Mouse (Mus musculus) bone marrow, adult 2 months (tissue): ENCODE results near the gene Tmcc2. TPM values are rescaled to one million over a fixed set of nuclear protein-coding genes. Genes with fewer than 3 reads are reported as not detected.

Source experiments
- H3K27ac ChIP-seq: fragments of 200-500 bp; 2 replicates; pipeline ENCODE4 v1.5.1; 2012; ENCODE audit warnings: low read depth, mild to moderate bottlenecking, control low read depth, inconsistent platforms, low read length; ENCODE audit not compliant: control insufficient read depth, poor library complexity, insufficient read depth
- H3K4me1 ChIP-seq: fragments of 200-500 bp; 2 replicates; pipeline ENCODE4 v1.6.1; 2011; ENCODE audit warnings: low read length; ENCODE audit not compliant: control insufficient read depth, insufficient read depth
- H3K4me3 ChIP-seq: fragments of 200-500 bp; replicated peaks from 2 replicates; pipeline ENCODE3; 2011; ENCODE audit warnings: mild to moderate bottlenecking, low read depth, low read length, control low read depth; ENCODE audit not compliant: control insufficient read depth
- CTCF ChIP-seq: fragments of 200-500 bp; IDR thresholded peaks from 2 replicates; pipeline ENCODE4 v1.5.1; 2011; ENCODE audit warnings: low read length, control low read depth; ENCODE audit not compliant: control insufficient read depth, insufficient read depth
- POLR2A ChIP-seq: fragments of 200-500 bp; IDR thresholded peaks from 2 replicates; pipeline ENCODE4 v1.6.1; 2011; ENCODE audit warnings: low read depth, mild to moderate bottlenecking, control low read depth, low read length, borderline replicate concordance; ENCODE audit not compliant: control insufficient read depth
- WGBS: fragments of 180-500 bp; shearing (Covaris S2); methylation state at CpG from one replicate; pipeline ENCODE4 v1.1.7; 2018; 5-methylcytosine and 5-hydroxymethylcytosine counted together
- polyA plus RNA-seq: library from polyadenylated mRNA; stranded (reverse); fragments of >200 nt; gene quantifications from 2 replicates; pipeline ENCODE4 v1.2.4, GENCODE M21; 2011; ENCODE audit warnings: low replicate concordance; ENCODE audit not compliant: missing spikeins, insufficient read depth, insufficient read length

Gene Tmcc2
- polyA plus RNA-seq, 1 experiment: 316 TPM

DNA sequence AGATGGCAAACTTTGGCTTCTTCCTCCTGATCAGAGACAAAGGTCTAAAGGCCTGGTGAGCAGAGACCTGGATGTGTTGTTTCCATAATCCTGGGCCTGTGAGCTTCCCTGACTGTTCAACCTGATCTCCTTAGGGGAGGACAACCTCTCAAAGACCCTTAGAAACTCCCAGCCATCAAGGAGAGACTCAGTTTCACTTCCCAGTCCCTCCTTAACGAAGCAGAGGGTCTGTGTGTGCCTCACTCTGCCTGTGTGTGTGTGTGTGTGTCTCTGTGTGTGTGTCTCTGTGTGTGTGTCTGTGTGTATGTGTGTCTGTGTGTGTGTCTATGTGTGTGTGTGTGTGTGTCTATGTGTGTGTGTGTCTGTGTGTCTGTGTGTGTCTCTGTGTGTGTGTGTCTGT, 47.4 kb downstream of the Tmcc2 start:
- 60% methylated on average over 1 of the region's 1 CpGs for WGBS
- H3K4me3 ChIP-seq: peak overlapping the region; percentile 40
- peak overlapping the region; percentile 16; the same call in 1 of the 2 replicates for H3K27ac ChIP-seq
- H3K4me1 ChIP-seq: peaks cover 8% of the 10 kb centered on the region
- TF ChIP-seq POLR2A (no peak), CTCF (no peak)

DNA sequence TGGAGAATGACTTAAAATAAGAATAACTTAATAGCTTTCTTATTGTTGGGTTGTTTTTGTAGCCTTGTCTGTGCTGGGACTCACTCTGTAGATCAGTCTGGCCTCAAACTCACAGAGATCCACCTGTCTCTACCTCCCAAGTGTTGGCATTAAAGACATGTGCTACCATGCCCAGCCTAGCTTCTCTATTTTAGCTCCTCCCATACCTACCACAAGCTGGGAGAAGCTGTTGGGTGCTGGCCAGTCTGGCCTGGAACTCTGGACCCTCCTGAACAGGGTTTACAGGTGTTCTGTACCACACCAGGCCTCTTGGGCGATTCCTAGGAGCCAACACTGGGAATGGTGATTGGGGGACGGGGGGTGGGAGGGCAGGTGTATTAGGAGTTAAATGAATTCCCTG, 47.9 kb downstream of the Tmcc2 start:
- 81% methylated on average over 2 of the region's 2 CpGs for WGBS
- H3K27ac ChIP-seq: peak overlapping the region; percentile 16; the same call in 1 of the 2 replicates
- H3K4me1 ChIP-seq: peaks cover 8% of the 10 kb centered on the region

DNA sequence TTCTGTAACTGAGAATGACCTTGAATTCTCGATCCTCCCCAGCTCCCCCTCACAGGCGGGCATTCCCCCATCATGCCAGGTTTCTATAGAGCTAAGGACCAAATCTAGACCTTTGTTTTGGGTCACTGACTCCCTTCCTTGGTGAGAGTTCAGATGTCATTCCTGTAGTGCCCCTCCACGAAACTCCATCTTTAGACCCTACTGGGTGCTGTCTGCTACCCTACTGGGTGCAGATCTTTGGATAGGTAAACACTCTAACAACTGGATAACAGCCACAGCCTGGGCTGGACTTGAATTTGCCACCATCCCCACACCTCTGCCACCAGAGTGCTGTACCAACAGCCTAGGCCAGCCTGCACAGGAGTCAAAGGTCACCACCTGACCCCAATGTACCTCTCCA, 48.6 kb downstream of the Tmcc2 start:
- Histone ChIP-seq H3K4me3 (peak overlapping the region; percentile 39), H3K27ac (peak overlapping the region; percentile 46), H3K4me1 (peaks cover 8% of the 10 kb centered on the region)
- no peak for TF ChIP-seq POLR2A
- TF ChIP-seq CTCF: no peak
- WGBS: 53% methylated on average over 3 of the region's 3 CpGs

More for the DNA sequence above, 47.9 kb downstream of the Tmcc2 start:
- no peak for TF ChIP-seq CTCF
- no peak for TF ChIP-seq POLR2A
- no peak overlapping the region for H3K4me3 ChIP-seq

DNA sequence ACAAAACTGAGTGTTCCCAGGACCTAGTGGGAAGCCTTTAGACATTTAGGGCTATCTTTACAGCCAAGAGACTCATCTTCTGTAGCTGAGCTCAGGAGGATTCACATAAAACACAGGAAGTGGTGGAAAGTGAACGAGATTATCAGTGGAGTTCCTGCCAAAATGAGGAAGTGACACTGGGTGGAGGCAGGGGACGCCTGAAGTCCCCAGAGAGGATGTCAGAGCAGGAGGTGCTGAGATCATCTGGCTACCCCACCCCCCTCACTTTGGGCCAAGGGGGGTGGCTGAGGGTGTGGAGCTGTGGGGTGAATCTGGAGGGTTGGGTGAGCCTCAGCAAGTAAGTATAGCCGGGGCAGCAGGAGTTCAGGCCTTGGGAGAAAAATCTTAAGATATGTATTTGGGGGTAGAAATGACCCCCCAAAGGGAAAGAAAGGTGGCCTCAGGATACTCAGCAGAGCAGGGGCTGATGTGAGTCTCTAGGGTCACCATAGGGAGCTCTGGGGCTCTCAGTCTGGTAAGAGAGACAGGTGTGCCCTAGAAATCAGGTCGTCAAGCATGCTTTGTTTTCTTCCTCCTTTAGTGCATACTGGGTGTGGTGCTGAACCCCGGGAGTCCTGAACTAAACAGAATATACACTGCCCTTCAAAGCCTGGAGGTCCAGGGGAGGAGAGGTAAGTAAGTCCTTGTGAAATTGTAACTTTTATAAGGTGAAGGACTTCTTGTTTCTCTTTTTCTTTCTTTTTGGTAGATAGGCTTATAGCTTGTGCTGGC, 49.2 kb downstream of the Tmcc2 start:
- peaks cover 10% of the 10 kb centered on the region for H3K4me1 ChIP-seq
- under 1% methylated on average over 5 of the region's 5 CpGs for WGBS
- TF ChIP-seq POLR2A (no peak), CTCF (no peak)
- H3K27ac ChIP-seq: peak overlapping the region; percentile 46
- H3K4me3 ChIP-seq: peak overlapping the region; percentile 2

DNA sequence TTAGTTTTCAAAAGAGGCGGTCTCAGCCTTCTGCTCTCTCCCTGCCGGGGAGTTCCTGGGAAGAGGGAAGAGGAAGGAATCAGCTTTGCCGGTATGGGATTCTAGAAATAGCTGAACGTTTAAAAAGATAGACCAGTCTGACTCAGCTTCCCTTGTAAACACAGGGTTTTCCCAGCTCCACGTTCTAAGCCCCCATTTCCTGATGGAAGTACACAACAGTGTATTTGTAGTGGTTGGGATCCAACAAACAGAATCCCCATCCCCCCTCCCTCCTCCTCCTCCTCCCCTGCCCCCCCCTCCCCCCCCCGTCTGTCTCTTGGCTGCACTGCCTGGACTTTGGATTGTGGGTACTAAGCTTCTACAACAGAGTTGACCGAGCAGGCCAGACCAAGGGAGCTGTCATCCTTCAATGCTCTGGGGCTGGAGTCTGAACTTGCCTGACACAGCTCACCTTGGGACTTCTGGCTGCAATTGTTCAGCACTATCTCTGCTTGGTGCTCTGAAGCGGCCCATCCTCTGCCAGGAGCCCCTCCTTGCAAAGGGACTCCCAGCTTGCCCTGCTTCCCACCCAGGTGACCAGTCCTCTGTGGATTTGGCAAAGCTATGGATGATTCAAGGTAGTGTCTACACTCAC, 52.9 kb downstream of the Tmcc2 start:
- TF ChIP-seq CTCF: no peak
- no peak for TF ChIP-seq POLR2A
- H3K27ac ChIP-seq: no peak overlapping the region
- peaks cover 11% of the 10 kb centered on the region for H3K4me1 ChIP-seq
- 64% methylated on average over 8 of the region's 8 CpGs for WGBS
- no peak overlapping the region for H3K4me3 ChIP-seq

DNA sequence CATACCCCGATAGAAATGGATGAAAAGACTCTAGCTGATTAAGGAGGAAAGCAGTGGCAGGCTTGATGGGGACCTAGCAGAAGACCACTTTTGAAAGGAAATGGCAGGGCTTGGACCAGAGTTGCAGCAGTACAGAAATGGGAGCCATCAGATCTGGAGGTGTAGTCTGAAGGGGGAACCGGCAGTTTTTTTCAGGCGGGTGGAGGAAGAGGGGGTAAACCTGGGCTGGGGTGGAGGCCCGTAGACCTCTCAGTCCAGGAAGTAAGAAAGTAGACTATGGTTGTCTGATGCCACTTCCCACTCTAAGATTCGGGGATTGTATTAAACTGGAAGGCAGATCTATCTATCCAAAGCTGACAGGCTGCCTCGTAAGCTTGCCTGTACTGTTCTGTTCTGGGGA, 54.2 kb downstream of the Tmcc2 start:
- Histone ChIP-seq H3K4me3 (no peak overlapping the region), H3K27ac (no peak overlapping the region), H3K4me1 (peaks cover 8% of the 10 kb centered on the region)
- 22% methylated on average over 6 of the region's 6 CpGs for WGBS
- TF ChIP-seq POLR2A (no peak), CTCF (no peak)

DNA sequence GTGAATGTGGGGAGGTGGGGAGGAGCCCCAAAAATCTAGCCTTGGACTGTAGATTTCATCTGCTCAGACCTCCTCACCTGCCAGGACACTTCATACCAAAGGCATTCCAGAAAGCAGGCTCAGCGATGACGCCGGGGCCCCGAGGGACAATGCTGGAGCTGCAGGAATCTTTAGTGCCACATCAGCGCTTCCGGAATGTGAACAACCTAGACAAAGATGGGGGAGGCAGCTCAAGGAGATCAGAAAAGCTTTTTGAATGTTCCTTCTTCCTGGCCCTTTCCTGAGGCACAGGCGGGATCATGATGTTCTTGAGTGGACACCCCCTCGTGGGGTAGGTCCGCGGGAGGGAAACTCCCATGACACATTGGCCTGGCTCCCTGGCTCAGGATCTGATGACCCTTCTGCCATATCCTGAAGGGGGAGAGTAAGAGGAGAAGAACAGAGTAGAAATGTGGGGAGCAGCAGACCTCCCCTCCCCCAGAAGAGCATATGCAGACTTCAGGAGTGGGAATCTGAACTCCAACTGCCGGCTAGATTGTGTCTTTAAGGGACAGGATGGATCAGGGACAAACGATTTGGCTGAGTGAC, 55.6 kb downstream of the Tmcc2 start:
- no peak overlapping the region for H3K4me3 ChIP-seq
- no peak for TF ChIP-seq CTCF
- TF ChIP-seq POLR2A: no peak
- H3K4me1 ChIP-seq: peaks cover 5% of the 10 kb centered on the region
- H3K27ac ChIP-seq: no peak overlapping the region
- 86% methylated on average over 12 of the region's 12 CpGs for WGBS

DNA sequence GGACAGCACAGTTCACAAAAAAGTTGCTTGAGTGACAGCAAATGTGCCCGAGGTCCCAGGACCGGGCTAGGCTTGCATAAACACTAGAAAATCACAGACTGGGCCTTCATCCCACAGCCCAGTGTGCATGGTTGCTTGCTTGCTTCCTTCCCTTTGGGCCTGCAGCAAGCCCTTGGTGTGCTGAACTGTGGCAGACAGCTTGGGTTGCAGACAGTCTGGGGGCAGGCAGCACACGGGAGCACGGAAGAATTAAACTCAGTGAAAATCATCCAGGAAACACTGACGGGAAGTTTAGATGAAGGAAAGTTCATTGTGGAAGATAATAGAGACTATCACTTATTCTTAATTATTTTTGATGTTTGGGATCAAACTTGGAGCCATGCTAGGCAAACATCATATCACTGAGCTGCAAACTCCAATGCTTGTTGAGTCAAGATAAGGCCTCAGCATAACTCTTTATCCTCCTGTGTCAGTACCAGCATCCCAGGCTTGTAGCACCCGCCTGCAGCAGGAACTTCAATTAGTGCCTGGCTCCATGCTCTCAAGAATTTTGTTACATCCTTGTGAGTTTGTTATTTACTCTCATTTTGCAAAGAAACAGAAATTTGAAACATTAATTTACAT, 56.8 kb downstream of the Tmcc2 start:
- Histone ChIP-seq H3K4me1 (peaks cover 5% of the 10 kb centered on the region), H3K27ac (peak overlapping the region; percentile 66), H3K4me3 (no peak overlapping the region)
- WGBS: 52% methylated on average over 6 of the region's 6 CpGs
- TF ChIP-seq CTCF: no peak
